Mouse (Mus musculus): ENCODE measurements around the gene Scap. TPM values are rescaled to one million over a fixed set of nuclear protein-coding genes. Genes with fewer than 3 reads are reported as not detected.

Gene Scap
- total and polyA plus RNA-seq, 3 experiments = 24.7 to 48.9 (median 40.4) TPM

DNA sequence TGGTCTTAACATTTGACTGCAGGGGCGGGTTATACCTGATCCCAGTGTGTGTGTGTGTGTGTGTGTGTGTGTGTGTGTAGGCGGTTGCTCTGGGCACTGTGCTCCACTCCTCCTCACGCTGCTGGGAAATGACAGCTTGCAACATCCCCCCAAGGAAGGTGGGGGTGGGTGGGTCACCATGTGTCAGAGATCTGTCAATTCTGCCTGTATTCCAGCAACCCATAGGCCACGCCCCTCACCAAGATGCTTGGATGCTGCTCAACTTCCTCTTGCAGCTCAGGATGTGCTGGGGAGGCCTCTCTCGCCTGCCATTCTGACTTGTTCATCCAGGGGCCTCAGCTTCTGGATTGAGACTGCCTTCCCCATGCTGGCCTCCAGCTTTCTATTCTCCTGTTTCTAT lies 18.4 kb upstream of the Scap start (continued):
- TF ChIP-seq RAD21 (IDR thresholded peaks at IDR 0.05; ENCODE audit: low read depth, low read length) (no peak), PAX5 (IDR thresholded peaks at IDR 0.05; ENCODE audit: low read length) (no peak), MEF2A (IDR thresholded peaks at IDR 0.05; ENCODE audit: borderline replicate concordance, low read depth, low read length) (no peak), POLR2A (IDR thresholded peaks at IDR 0.05; ENCODE audit: low read depth, low read length) (no peak)

DNA sequence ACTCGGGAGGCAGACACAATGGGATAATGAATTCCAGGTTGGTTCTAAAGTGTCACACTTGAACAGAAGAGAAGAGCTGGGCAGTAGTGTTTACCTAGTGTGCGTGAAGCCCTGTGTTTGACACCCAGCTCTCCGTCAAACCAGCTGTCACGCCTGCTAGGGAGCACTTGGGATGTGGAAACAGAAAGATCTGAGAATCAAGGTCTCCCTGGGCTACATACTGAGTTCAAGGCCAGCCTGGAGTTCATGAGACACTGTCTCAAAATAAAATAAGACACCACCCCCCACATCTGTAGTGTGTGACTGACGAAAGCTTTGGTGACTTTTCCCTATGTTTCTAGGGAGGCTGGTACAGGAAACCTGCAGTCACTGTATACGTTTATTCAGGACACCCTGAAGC lies 17.7 kb upstream of the Scap start:
- H3K9ac ChIP-seq (ENCODE audit: insufficient read depth, low read depth) = no peak overlapping the region
- H3K4me2 ChIP-seq (ENCODE audit: insufficient read depth, low read depth, poor library complexity, severe bottlenecking) = no peak overlapping the region
- no peaks in the 10 kb centered on the region for H3K79me2 ChIP-seq (replicated peaks; ENCODE audit: control insufficient read depth, extremely low read depth, insufficient read depth, poor library complexity, severe bottlenecking)
- DNase-seq (ENCODE audit: extremely low read depth) = no peak
- H3K36me3 ChIP-seq (replicated peaks in 1 of 2; ENCODE audit: control insufficient read depth in 1 of 2, insufficient read depth in 1 of 2, low read length in 1 of 2) = peaks cover 66 to 86% of the 10 kb centered on the region in 2 experiments
- dilution Hi-C loops (cut with MboI; ENCODE audit: extremely low pct_ligation_motif_present, extremely low pct_unique_long_range_greater_than_20kb, low sequenced_read_pairs) = no loop called here
- H3K4me1 ChIP-seq (ENCODE audit: control insufficient read depth in 1 of 2, insufficient read depth in 2 of 2) = peaks cover 0 to 4% of the 10 kb centered on the region in 2 experiments; a peak in 1 of 4 replicates
- no peaks in the 10 kb centered on the region for H3K27me3 ChIP-seq (replicated peaks)
- no peak overlapping the region for H3K27ac ChIP-seq (ENCODE audit: insufficient read depth, low read depth)
- in situ Hi-C loops (cut with MboI; ENCODE audit: low pct_ligation_motif_present, low pct_unique_long_range_greater_than_20kb, low sequenced_read_pairs) = no loop called here
- no peaks in the 10 kb centered on the region for H3K9me3 ChIP-seq (replicated peaks; ENCODE audit: low read length)
- H3K4me3 ChIP-seq (replicated peaks in 1 of 3; ENCODE audit: low read depth in 2 of 3, low read length in 2 of 3, poor library complexity in 1 of 3) = no peak overlapping the region
- TF ChIP-seq NELFE (IDR thresholded peaks at IDR 0.05; ENCODE audit: low read depth, low read length) (no peak), CHD1 (IDR thresholded peaks at IDR 0.05; ENCODE audit: low read depth, low read length) (no peak), USF2 (conservative IDR thresholded peaks at IDR 0.05; ENCODE audit: low read depth, low read length) (no peak), MYC (IDR thresholded peaks at IDR 0.05; ENCODE audit: low read depth, low read length) (no peak), ZMIZ1 (IDR thresholded peaks at IDR 0.05; ENCODE audit: low read depth, low read length) (no peak), MEF2A (IDR thresholded peaks at IDR 0.05; ENCODE audit: borderline replicate concordance, low read depth, low read length) (no peak), BHLHE40 (IDR thresholded peaks at IDR 0.05; ENCODE audit: low read depth, low read length) (no peak), MAZ (IDR thresholded peaks at IDR 0.05; ENCODE audit: low read depth, low read length) (no peak), ETS1 (conservative IDR thresholded peaks at IDR 0.05; ENCODE audit: low read depth, low read length) (no peak), MAX (IDR thresholded peaks at IDR 0.05; ENCODE audit: low read length) (no peak), MXI1 (IDR thresholded peaks at IDR 0.05; ENCODE audit: low read depth, low read length) (no peak), RCOR1 (conservative IDR thresholded peaks at IDR 0.05; ENCODE audit: low read depth, low read length) (no peak), PAX5 (IDR thresholded peaks at IDR 0.05; ENCODE audit: low read length) (no peak), POLR2A (IDR thresholded peaks at IDR 0.05; ENCODE audit: low read depth, low read length) (no peak)

GRCm38 (mm10) chr9:110315904-110316303 lies 17.2 kb upstream of the Scap start:
- Histone ChIP-seq H3K36me3 (replicated peaks in 1 of 2; ENCODE audit: control insufficient read depth in 1 of 2, insufficient read depth in 1 of 2, low read length in 1 of 2) (peaks cover 66 to 86% of the 10 kb centered on the region in 2 experiments), H3K4me3 (replicated peaks in 1 of 3; ENCODE audit: low read depth in 2 of 3, low read length in 2 of 3, poor library complexity in 1 of 3) (no peak overlapping the region), H3K4me2 (ENCODE audit: insufficient read depth, low read depth, poor library complexity, severe bottlenecking) (no peak overlapping the region), H3K4me1 (ENCODE audit: control insufficient read depth in 1 of 2, insufficient read depth in 2 of 2) (peaks cover 0 to 4% of the 10 kb centered on the region in 2 experiments; a peak in 1 of 4 replicates), H3K27ac (ENCODE audit: insufficient read depth, low read depth) (no peak overlapping the region), H3K79me2 (replicated peaks; ENCODE audit: control insufficient read depth, extremely low read depth, insufficient read depth, poor library complexity, severe bottlenecking) (no peaks in the 10 kb centered on the region), H3K9ac (ENCODE audit: insufficient read depth, low read depth) (no peak overlapping the region), H3K9me3 (replicated peaks; ENCODE audit: low read length) (no peaks in the 10 kb centered on the region), H3K27me3 (replicated peaks) (no peaks in the 10 kb centered on the region)
- in situ Hi-C loops (cut with MboI; ENCODE audit: low pct_ligation_motif_present, low pct_unique_long_range_greater_than_20kb, low sequenced_read_pairs) (no loop called here), dilution Hi-C loops (cut with MboI; ENCODE audit: extremely low pct_ligation_motif_present, extremely low pct_unique_long_range_greater_than_20kb, low sequenced_read_pairs) (no loop called here)
- no peak for DNase-seq (ENCODE audit: extremely low read depth)
- no peak for TF ChIP-seq MAZ (IDR thresholded peaks at IDR 0.05; ENCODE audit: low read depth, low read length)
- no peak for TF ChIP-seq NELFE (IDR thresholded peaks at IDR 0.05; ENCODE audit: low read depth, low read length)
- TF ChIP-seq MAFK (IDR thresholded peaks at IDR 0.05; ENCODE audit: insufficient replicate concordance, low read length) = no peak
- TF ChIP-seq CHD1 (IDR thresholded peaks at IDR 0.05; ENCODE audit: low read depth, low read length) = no peak
- TF ChIP-seq E2F4 (IDR thresholded peaks at IDR 0.05; ENCODE audit: insufficient replicate concordance, low read depth, low read length) = no peak
- TF ChIP-seq ELF1 (IDR thresholded peaks at IDR 0.05; ENCODE audit: low read depth, low read length) = no peak
- TF ChIP-seq MEF2A (IDR thresholded peaks at IDR 0.05; ENCODE audit: borderline replicate concordance, low read depth, low read length) = no peak
- TF ChIP-seq BHLHE40 (IDR thresholded peaks at IDR 0.05; ENCODE audit: low read depth, low read length) = no peak
- no peak for TF ChIP-seq SIN3A (IDR thresholded peaks at IDR 0.05; ENCODE audit: low read length)
- no peak for TF ChIP-seq MXI1 (IDR thresholded peaks at IDR 0.05; ENCODE audit: low read depth, low read length)
- no peak for TF ChIP-seq TCF12 (IDR thresholded peaks at IDR 0.05; ENCODE audit: low read depth, low read length)
- no peak for TF ChIP-seq RAD21 (IDR thresholded peaks at IDR 0.05; ENCODE audit: low read depth, low read length)
- no peak for TF ChIP-seq TBP (conservative IDR thresholded peaks at IDR 0.05; ENCODE audit: low read depth, low read length)
- no peak for TF ChIP-seq IRF4 (IDR thresholded peaks at IDR 0.05; ENCODE audit: low read depth, low read length)
- TF ChIP-seq NRF1 (IDR thresholded peaks at IDR 0.05; ENCODE audit: low read depth, low read length) = no peak
- no peak for TF ChIP-seq POLR2AphosphoS2 (IDR thresholded peaks at IDR 0.05; ENCODE audit: low read depth, low read length)
- no peak for TF ChIP-seq ZMIZ1 (IDR thresholded peaks at IDR 0.05; ENCODE audit: low read depth, low read length)
- no peak for TF ChIP-seq EP300 (IDR thresholded peaks at IDR 0.05; ENCODE audit: low read length)
- no peak for TF ChIP-seq ETS1 (conservative IDR thresholded peaks at IDR 0.05; ENCODE audit: low read depth, low read length)
- TF ChIP-seq RCOR1 (conservative IDR thresholded peaks at IDR 0.05; ENCODE audit: low read depth, low read length) = no peak
